Mouse (Mus musculus) gastrocnemius, postnatal 25 days (tissue): ENCODE results near the gene Tsr2. TPM values are rescaled to one million over a fixed set of nuclear protein-coding genes. Genes with fewer than 3 reads are reported as not detected.

ENCODE experiments used
- DNase-seq: peaks from one replicate; pipeline ENCODE4 v3.0.0; 2022
- long read RNA-seq, 2 experiments: library from polyadenylated mRNA; stranded (forward); transcript quantifications; one replicate each; pipeline ENCODE4 v2.0.0; 2021
- total RNA-seq, 2 experiments: library from RNA; stranded (reverse); gene quantifications; 1 replicate in 1 of 2; 2 replicates in 1 of 2; pipeline ENCODE4 v1.2.3; 2021

Gene Tsr2
- total RNA-seq: 1 to 10 TPM; 7.1 to 7.4 TPM
- long read RNA-seq, experiment 1, partial matches to known transcripts: 0 of 1 reads
- long read RNA-seq, experiment 1, other reads (novel, unspliced or antisense): 0 of 1 reads
- long read RNA-seq, experiment 2, partial matches to known transcripts: 0 of 3 reads
- long read RNA-seq, experiment 2, other reads (novel, unspliced or antisense): 1 of 3 reads

DNA sequence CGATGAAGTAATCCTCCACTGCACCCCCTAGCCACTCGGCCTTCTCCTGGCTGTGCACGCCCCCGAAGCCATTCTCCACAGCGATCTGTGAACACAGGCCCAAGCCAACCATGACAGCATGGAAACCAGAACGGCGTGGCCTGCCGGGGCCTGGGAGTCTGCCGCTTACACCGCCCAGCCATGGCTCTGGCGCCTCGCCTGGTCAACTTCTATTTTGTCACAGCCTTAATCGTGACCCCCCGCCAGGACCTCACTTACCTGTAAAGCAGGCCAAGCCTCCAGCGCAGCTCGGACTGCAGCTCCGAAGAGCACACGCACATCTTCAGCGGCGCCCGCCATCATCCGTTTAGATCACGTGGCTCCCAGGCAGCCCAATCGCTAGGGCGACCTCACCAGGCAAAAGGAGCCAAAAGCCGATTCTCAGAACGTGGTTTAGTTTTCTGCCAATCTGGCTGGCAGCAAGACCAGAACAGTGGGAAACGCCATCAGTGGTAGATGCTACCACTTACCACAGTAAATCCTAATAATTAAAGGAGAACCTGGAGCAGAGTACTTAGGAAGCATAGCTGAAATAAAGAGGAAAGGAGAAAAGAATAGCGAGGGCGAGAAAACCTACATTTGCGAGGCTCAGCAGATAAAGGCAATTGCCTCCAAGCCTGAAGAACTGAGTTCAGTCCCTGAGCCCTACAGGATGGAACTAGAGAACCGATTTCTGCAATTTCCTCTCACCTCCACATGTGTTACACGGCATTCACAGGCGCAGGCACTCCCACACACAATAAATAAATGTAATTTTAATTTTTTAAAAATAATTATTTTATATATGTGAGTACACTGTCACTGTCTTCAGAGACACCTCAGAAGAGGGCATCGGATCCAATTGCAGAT, at the start of gene Tsr2:
Gene Tsr2, minus strand, starts transcription at position 373 of the 888 bp plus-strand sequence.
- peak; percentile 54 for DNase-seq

DNA sequence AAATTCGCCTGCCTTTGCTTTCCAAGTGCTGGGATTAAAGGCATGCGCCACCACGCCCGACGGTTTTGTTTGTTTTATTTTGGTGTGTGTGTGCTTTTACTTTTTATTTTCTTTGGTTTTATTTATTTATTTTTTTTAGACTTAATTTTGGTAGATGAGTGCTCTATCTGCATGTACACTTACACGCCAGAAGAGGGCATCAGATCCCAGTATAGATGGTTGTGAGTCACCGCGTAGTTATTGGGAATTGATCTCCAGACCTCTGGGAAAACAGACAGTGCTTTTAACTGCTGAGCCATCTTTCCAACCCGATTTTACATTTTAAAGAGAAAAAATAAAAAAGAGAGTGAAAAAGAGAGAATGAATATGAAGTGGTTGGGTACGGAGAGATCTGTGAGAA, 36.4 kb upstream of the Tsr2 start:
- DNase-seq: no peak

DNA sequence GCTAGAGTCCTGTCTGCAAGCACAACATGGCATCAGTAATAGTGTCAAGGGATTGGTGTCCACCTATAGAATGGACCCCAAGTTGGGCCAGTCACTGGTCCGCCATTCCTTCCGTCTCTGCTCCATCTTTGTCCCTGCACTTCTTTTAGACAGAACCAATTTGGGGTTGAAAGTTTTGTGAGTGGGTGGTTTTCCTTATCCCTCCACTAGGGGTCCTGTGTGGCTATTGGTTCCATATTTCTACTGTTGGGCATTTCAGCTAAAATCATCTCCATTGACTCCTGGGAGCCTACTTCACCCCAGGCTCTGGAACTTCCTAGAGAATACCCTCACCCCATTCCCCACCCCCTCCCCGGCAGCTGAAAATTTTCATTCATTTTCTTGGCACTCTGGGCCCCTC, 34.1 kb upstream of the Tsr2 start:
- no peak for DNase-seq

DNA sequence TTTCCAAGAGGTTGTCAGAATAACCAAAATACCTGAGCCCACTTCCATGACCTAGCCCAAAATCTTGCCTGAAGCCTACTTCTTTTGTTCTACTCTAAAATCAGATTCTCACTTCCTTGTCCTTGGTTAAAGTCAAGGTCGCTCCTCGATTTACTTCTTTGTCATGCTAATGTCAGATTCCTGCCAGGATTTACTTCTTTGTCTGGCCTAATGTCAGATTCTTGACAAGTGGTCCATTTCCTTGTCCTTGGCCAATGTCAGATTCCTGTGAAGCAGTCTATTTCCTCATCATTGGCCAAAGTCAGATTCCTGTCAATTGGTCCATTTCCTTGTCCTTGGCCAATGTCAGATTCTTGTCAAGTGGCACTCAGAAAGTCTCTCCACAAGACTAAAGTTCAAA, 27.6 kb upstream of the Tsr2 start:
- DNase-seq: no peak

DNA sequence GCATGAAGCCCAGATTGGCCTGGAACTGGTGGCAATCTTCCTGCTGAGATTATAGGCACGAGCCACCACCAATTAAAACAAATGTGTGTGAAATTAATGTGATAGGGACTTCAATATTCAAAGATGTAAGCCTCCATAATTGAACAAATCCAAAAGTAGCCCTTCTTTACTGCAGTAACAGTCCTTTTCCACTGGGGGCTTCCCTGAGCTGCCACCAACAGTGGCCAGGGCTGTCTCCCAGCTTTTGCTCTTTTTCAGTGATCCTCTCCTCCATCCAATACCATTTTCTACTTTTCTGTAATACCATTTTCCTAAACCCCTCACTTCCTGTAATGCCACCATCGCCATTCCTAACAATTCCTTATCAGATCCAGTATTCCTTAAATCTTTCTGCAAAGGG, 21.1 kb upstream of the Tsr2 start:
- no peak for DNase-seq

DNA sequence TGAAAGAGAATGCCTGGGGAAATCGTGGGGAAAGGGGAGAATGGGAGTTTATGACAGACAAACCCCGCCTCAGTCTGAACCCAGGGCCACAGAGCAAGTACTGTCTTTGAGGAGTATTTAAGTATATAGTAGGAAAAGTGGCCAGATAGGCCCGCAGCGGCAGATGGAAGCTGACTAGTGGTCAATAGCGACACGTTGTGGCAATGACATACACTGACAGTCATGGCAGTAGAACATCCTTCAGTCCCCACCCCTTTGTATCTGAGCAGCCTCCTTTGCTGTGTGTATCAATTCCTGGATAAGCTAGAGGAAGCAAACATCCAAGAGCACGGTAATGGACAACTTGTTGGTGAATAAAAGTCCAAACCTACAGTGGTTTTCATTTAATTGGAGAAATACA, 20.5 kb upstream of the Tsr2 start:
- peak; percentile 13 for DNase-seq

DNA sequence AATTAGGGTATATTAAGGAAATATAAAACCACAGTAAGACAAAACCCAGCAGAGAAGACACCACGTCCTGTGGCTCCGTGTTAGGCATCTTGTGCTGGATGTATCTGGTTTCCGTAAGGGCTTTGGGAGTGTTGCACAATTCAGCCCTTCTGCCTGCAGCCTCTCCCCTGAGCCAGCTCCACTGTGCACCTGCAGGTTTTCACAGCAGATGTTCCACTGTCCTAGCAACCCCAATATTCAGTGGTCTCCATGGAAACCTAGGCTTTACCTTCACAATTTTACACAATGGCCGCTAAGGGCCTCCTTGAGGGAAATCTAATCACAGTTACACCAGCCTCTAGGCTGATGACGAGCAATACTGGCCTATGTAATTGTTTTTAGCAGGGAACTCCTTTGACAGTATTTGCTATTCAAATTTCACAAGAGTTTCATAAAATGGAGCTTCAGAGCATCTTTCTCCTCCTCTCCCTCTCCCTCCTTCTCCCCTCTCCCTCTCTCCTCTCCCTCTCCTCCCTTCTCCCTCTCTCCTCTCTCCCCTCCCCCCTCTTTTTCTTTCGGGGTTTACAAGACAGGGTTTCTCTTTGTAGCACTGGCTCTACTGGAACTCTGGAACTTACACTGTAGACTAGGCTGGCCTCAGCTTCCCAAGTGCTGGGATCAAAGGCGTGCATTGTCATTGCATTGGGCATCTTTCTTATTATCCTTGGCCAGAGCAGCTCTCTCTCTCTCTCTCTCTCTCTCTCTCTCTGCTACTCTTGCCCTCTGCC, 11.1 kb upstream of the Tsr2 start:
- DNase-seq: no peak

DNA sequence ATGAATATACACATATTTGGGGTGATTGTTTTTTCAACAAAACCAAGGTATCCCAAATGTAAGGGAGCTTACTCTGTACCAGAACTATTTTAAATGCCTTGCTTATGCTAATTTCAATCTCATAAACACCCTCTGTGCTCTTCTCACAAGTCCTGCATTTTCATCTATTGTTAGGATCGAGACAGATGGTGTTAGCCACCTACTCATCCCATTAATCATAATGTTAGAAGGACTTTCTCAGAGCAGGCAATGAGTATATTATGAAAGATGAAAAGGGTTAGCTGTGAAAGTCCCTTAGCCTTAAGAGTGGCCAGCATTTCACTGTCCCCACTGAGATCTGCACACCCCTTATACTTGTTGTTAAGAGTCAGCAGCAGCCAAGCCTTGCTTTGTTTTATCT, 8.9 kb downstream of the Tsr2 start:
- DNase-seq: no peak

DNA sequence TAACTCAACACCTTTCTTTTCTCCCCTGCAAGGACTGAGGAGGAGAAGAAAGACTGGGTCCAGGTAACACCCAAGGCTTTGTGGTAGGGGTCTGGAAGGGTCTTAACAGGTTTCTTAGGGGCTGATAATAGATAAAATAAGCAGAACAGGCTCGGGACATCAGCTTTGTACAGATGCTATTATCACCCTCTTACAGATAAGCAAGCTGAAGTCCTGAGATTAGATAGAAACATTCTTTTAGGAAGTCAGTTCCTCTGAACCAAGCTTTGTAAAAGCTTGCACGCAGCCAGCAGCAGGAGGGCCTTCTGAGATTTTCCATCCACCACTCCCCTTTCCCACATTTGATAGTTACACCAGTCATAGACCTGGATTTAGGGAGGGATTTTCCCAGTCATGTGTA, 10.7 kb downstream of the Tsr2 start:
- DNase-seq: no peak

DNA sequence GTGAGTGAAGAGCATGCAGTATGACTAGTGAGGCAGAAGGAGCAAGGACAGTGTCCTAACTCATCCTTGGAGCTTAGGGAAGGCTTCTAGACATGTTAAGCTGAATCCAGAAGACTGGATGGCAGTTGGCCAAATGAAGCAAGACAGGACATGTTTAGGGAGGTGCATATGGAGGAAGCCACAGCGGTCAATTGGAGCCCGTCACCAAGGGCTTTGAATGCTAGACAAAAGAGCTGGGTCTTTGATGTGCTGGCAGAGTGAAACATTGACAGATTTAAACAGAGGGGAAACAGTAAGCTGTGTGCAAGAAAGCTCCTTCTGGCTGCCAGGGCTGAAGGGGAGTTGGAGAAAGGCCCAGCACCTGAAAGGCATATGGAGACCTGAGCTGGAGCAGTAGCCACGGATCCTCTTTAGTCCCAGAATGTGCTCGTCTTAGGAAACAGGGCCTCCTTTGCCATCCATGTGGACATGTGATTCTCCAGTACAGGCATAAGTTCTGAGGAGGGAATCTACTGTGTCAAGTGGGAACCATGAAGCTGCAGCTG, 19.3 kb downstream of the Tsr2 start:
- no peak for DNase-seq

DNA sequence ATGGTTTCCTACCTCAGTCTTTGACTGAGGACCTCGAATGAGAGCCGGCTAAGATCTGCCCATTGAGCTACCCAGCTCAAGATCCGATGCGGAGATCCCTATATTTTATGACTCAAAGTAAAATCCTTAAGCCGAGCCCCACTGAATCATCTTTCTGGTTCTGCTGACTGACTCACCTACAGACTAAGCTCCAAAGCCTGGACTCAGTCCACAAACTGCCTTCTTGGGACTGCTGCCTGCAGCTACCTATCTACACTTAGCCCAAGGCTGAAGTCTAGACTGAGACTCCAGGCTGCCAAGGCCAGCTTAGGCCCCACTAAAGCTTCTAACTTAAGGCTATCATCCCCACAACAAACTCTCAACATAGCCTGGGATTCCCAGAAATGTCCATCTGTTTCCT, 20.3 kb downstream of the Tsr2 start:
- no peak for DNase-seq

DNA sequence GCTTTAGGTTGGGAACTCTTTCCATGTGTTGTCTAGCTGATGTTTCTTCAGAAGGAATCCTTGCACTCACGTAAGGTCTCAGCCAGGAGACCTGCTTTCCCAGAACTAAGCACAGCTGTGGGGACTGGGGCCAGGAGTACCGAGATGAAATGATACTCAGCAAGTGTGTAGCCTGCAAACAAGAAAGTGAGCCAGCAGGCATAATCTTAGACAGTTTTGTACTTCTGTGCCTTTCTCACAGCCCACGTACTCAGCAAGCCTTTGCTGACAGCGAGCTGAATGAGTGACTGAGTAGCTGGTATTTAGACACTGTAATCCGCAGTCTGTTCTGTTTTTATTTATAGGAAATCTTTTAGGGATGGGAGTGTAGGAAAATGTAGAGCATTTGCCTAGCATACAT, 28.5 kb downstream of the Tsr2 start:
- no peak for DNase-seq

DNA sequence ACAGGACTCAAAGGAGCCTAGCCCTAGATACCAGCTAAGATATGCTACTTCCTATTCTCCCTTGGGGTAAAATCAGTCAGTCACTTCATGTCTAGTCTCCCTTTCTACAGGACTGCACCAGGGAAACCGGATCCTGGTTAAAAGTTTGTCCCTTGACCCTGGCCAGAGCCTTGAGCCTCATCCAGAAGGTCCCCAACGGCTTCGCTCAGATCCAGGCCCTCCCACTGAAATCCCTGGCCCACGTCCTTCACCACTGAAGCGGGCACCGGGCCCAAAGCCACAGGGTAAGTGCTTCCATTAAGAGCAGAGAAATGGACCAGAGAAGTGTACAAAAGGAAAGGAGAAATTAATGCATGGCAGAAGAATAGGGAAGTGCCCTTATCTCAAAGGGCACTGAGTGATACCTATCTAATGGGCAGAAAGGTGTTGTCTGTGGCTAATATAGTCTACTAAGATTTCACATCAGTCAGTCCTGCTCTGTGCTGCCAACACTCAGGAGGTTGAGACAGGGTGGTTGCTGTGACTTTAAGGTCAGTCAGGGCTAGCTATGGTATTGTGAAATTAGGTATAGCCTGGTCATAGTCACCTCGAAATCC, 30.2 kb downstream of the Tsr2 start:
- DNase-seq: no peak

DNA sequence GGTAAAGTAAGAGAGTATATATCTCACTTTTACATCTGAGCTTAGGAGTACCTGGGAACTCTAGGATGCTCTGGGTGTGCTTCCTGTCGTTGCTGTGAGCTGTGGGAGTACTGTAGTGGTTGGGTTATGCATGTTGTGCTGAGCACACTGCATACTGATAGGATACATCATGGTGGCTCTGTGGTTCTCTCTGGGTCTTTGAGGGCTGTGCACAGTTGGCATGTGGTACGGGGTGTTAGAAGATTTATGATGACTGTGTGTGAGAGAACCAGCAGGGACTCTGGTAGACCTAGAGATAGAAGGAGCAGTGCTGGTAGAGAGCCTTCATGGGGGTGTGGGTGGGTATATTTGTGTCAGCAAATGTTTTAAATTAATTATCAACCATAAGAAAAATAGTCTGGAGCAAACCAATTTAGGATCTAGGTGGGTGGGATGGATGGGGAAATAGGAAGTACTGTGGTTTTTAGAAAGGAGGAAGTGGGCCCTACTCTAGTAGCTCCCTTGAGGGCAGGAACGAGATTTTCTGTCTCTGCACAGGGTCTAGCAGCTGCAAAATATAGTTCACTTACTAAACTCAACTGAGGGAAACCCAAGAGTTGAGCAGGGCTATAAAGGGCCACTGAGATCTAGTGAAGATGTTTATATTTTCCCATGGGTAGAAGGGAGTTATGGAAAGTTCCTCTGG, 34.6 kb downstream of the Tsr2 start:
- DNase-seq: no peak

DNA sequence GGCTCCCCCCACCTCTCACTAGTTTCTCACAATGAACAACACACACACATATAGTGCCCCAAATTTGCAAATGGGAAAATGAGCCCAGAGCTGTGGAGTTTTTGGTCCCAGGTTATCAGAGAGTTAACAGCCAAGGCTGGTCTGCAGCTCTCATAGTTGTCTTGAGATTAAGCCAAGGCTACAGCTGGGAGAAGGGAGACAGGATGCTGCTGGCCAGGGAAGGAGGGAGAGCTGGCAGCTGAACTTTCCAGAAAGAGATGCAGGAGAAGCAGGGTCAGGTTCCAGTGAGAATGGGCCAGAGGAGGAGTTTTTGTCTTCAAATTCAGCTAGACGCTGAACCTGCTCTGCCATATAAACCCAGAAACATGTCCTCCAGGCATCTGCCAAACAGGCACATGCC, 37.0 kb downstream of the Tsr2 start:
- no peak for DNase-seq

DNA sequence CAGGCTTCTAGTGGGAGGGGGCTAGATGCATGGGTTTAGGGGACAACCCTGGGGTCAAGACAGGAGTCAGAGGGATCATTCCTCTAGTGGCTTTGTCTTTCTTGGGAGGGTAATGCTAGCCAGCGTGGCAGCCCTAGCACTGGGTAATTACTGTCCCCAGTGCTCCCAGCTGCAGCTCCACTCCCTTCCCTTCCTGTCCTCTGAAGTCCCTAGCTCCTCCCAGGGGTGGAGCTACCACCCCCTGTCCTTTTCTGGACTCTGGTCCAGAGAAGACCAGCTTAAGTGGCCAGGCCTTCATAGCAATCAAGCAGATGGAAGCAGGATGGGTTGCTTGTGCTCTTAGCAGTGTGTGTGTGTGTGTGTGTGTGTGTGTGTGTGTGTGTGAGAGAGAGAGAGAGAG, 40.8 kb downstream of the Tsr2 start:
- peak; percentile 26 for DNase-seq

DNA sequence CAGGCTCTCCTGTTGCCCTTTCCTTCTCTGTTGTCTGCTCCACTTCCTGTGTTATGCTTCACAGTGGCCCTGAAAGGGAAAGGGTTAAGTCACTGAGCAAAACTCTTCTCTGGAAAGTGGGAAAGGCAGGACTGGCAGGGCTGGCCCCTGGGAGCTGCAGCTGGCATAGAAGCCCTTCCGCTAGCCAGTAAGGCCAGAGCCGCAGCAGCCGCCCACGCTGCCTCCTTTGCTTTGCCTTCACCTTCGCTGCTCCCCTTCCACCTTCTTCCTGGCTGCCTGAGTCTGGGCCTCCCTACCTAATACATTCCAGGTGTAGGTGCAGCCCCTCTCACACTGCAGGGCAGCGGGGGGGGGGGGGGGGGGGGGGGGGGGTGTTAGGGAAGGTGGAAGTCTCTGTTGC, 41.9 kb downstream of the Tsr2 start:
- DNase-seq: no peak

DNA sequence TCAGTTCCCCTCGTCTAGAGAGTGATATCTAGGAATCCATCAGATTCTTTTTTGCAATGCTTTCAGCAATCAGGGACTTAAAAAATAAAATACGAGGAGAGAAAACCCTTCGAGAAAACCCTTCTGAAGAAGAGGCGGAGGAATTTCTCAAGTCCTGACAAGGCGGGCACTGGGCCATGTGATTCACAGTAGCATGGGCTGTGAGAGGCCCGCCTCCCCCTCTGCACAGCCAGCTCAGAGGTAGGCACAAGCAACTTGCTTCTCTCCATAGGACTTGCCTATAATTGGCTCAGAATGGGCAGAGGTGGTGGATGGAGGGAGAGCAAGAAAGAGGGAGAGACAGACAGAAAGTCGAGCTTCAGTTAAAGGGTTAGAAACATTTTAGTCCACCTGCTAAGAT, 46.0 kb downstream of the Tsr2 start:
- no peak for DNase-seq

DNA sequence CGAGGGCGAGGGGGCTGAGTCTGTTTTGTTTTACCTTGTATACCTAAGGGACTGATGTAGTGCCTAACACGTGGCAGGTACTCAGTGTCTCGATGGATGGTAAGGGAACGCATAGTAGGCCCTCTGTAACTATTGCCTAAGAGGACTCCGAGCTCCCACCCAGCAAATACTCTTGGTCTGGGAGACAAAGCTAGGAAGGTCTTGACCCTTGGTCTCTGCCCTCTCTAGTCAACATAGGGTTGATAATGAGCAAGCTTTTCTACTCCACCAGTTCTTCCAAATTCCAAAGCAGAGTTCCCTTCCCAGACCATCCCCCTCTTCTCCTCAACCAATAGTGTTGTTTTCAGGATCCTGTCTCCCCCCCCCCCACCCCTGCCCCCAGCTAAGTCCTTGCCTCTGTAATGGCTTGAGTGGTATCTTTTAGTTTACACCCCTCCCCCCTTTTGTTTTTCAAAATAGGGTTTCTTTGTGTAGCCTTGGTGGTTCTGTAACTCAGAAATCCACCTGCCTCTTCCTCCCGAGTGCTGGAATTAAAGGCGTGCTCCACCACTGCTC, 46.6 kb downstream of the Tsr2 start:
- no peak for DNase-seq

DNA sequence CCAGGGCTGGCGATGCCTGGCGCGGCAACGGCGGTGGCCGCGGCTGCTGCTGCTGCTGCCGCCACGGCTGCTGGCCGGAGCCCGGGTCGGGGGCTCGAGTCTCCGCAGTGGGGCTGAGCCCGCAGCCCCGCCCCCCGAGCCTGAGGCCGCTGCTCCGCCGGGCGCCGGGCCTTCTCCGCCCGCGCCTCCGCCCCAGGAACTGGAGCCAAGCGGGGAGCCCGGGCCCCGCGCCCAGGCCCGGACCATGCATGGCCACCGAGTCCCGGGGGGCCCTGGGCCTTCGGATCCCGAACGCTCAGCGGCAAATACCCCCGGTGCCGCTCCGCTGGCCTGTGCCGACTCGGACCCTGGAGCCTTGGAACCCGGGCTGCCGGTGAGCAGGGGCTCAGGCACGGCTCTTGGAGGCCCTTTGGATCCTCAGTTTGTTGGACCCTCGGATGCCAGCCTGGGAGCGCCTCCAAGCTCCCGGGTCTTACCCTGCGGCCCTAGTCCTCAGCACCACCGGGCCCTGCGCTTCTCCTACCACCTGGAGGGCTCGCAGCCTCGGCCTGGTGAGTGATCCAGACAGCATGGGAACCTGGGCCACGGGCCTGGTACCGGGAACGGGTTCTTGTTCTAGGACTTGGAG, 48.8 kb downstream of the Tsr2 start:
- peak; percentile 48 for DNase-seq

DNA sequence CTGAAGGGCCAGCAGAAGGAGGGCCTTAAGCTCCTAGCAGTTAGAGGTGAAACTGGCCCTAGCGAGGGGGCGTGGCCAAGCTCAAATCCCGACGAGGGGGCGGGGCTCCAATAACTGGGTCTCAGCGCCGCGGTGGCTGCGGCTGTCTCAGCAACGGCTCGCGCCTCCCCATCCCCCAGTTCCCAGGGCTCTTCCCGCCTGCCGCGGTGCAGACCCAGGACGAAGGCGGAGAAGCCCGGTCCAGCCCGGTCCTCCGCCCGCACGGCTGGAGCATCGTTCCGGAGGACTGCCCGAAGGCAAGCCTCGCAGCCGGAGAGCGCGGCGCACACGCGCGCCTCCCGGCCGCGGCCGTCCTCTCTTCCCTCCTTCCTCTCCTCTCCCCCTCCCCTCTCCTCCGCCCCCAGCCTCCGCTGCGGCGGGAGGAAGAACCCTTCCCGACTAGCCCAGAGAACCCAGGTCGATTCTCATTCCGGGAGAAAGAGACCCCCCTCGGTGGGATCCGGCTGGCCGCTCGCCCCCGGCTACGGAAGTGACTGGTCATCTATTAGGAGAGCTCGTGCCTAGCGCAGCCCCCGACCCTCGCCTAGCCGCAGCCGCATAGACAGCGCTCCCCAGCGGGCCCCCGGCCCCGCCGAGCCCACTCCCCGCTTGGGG, 49.4 kb downstream of the Tsr2 start:
- DNase-seq: peak; percentile 79
